Mouse (Mus musculus): ENCODE measurements around the gene Med13l. TPM values are rescaled to one million over a fixed set of nuclear protein-coding genes. Genes with fewer than 3 reads are reported as not detected.

Gene Med13l
- 42.8 and 58.3 TPM in 2 replicates for polyA plus RNA-seq (2012; rRNA removed)

DNA sequence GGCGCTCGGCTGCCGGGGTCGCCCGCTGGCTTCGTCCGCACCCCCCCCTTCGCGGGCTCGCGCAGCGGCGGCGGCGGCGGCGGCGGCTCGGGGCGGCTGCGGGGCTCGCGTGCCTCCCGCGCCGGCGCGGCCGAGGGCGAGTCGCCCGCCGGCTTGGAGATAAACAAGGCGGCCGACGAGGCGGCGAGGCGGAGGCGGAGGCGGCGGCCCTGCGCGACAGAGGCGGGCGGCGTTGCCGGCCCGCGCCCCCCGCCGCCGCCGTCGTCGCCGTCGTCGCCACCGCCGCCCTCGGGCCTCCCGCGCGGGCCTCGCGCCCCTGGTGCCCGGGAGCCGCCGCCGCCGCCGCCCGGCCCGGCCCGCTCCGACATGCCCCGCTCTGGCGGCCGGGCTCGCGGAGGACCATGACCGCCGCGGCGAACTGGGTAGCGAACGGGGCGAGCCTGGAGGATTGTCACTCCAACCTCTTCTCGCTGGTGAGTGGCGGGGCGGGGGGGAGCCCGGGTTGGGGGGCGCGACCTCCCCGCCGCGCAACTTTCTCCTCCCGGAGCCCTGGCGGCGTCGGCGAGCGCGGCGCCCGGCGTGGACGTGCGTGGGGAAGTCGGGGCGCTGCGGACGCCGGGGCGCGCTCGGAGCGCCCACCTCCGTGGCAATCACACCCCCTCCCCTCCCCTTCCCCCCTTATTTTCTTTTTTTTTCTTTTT, at the start of gene Med13l:
TSS of gene Med13l (plus strand) at position 295 of the 701 bp plus-strand sequence.
- Histone ChIP-seq H3K4me1 (replicated peaks; ENCODE audit: control insufficient read depth, insufficient read depth, low read length) (peaks cover 28% of the 10 kb centered on the region), H3K27ac (ENCODE audit: control insufficient read depth, insufficient read depth, low read length) (peak within 1 kb of the TSS; percentile 72; the same call in 1 of the 2 replicates), H3K4me3 (ENCODE audit: control insufficient read depth, insufficient read depth, low read length) (peak within 1 kb of the TSS; percentile 89), H3K36me3 (ENCODE audit: control insufficient read depth, insufficient read depth, low read length) (no peaks in the 10 kb centered on the region), H3K27me3 (ENCODE audit: control insufficient read depth, insufficient read depth, low read length) (no peaks in the 10 kb centered on the region)
- DNase-seq, result peak; percentile 72
- TF ChIP-seq CTCF (IDR thresholded peaks at IDR 0.05; ENCODE audit: borderline replicate concordance, control insufficient read depth, extremely low read depth, insufficient read depth, low read length, poor library complexity), result 0 out of 2 replicates have a peak, but pooled peaks have one; percentile 33
- 0 out of 2 replicates have a peak, but pooled peaks have one; percentile 9 for TF ChIP-seq POLR2A (IDR thresholded peaks at IDR 0.05; ENCODE audit: control insufficient read depth, extremely low read depth, insufficient read depth, low read length, poor library complexity)
- WGBS, result 10% methylated on average over 116 of the region's 120 CpGs

GRCm38 (mm10) chr5:118510969-118511368, 49.5 kb upstream of the Med13l start:
- no peak for TF ChIP-seq CTCF (IDR thresholded peaks at IDR 0.05; ENCODE audit: borderline replicate concordance, control insufficient read depth, extremely low read depth, insufficient read depth, low read length, poor library complexity)
- no peak for TF ChIP-seq POLR2A (IDR thresholded peaks at IDR 0.05; ENCODE audit: control insufficient read depth, extremely low read depth, insufficient read depth, low read length, poor library complexity)
- Histone ChIP-seq H3K4me1 (replicated peaks; ENCODE audit: control insufficient read depth, insufficient read depth, low read length) (peaks cover 15% of the 10 kb centered on the region), H3K4me3 (ENCODE audit: control insufficient read depth, insufficient read depth, low read length) (no peak overlapping the region), H3K27me3 (ENCODE audit: control insufficient read depth, insufficient read depth, low read length) (peaks cover 4% of the 10 kb centered on the region; the same call in 1 of the 2 replicates), H3K27ac (ENCODE audit: control insufficient read depth, insufficient read depth, low read length) (no peak overlapping the region), H3K36me3 (ENCODE audit: control insufficient read depth, insufficient read depth, low read length) (no peaks in the 10 kb centered on the region)
- no peak for DNase-seq
- 97% methylated on average over 4 of the region's 4 CpGs for WGBS

- peaks cover 26% of the 10 kb centered on the region for H3K4me1 ChIP-seq (replicated peaks; ENCODE audit: control insufficient read depth, insufficient read depth, low read length)
- DNase-seq, result no peak
- H3K36me3 ChIP-seq (ENCODE audit: control insufficient read depth, insufficient read depth, low read length), result no peaks in the 10 kb centered on the region
- peaks cover 4% of the 10 kb centered on the region; the same call in 1 of the 2 replicates for H3K27me3 ChIP-seq (ENCODE audit: control insufficient read depth, insufficient read depth, low read length)
- H3K27ac ChIP-seq (ENCODE audit: control insufficient read depth, insufficient read depth, low read length), result no peak overlapping the region
- TF ChIP-seq POLR2A (IDR thresholded peaks at IDR 0.05; ENCODE audit: control insufficient read depth, extremely low read depth, insufficient read depth, low read length, poor library complexity) (no peak), CTCF (IDR thresholded peaks at IDR 0.05; ENCODE audit: borderline replicate concordance, control insufficient read depth, extremely low read depth, insufficient read depth, low read length, poor library complexity) (no peak)
- 97% methylated on average over 1 of the region's 1 CpGs for WGBS
- H3K4me3 ChIP-seq (ENCODE audit: control insufficient read depth, insufficient read depth, low read length), result no peak overlapping the region
Measured at GRCm38 (mm10) chr5:118513005-118513404, 47.5 kb upstream of the Med13l start.

GRCm38 (mm10) chr5:118513629-118514526, 46.6 kb upstream of the Med13l start:
- DNase-seq, result no peak
- Histone ChIP-seq H3K27ac (ENCODE audit: control insufficient read depth, insufficient read depth, low read length) (no peak overlapping the region), H3K4me3 (ENCODE audit: control insufficient read depth, insufficient read depth, low read length) (peak overlapping the region; percentile 20), H3K36me3 (ENCODE audit: control insufficient read depth, insufficient read depth, low read length) (no peaks in the 10 kb centered on the region), H3K4me1 (replicated peaks; ENCODE audit: control insufficient read depth, insufficient read depth, low read length) (peaks cover 26% of the 10 kb centered on the region), H3K27me3 (ENCODE audit: control insufficient read depth, insufficient read depth, low read length) (peaks cover 4% of the 10 kb centered on the region; the same call in 1 of the 2 replicates)
- WGBS, result 4% methylated on average over 43 of the region's 43 CpGs
- TF ChIP-seq CTCF (IDR thresholded peaks at IDR 0.05; ENCODE audit: borderline replicate concordance, control insufficient read depth, extremely low read depth, insufficient read depth, low read length, poor library complexity) (no peak), POLR2A (IDR thresholded peaks at IDR 0.05; ENCODE audit: control insufficient read depth, extremely low read depth, insufficient read depth, low read length, poor library complexity) (0 out of 2 replicates have a peak, but pooled peaks have one; percentile 11)

GRCm38 (mm10) chr5:118514527-118514831, 46.0 kb upstream of the Med13l start:
- 30% methylated on average over 9 of the region's 9 CpGs for WGBS
- no peak for DNase-seq
- Histone ChIP-seq H3K27me3 (ENCODE audit: control insufficient read depth, insufficient read depth, low read length) (peaks cover 4% of the 10 kb centered on the region; the same call in 1 of the 2 replicates), H3K4me1 (replicated peaks; ENCODE audit: control insufficient read depth, insufficient read depth, low read length) (peaks cover 26% of the 10 kb centered on the region), H3K4me3 (ENCODE audit: control insufficient read depth, insufficient read depth, low read length) (peak overlapping the region; percentile 20), H3K36me3 (ENCODE audit: control insufficient read depth, insufficient read depth, low read length) (no peaks in the 10 kb centered on the region), H3K27ac (ENCODE audit: control insufficient read depth, insufficient read depth, low read length) (no peak overlapping the region)
- no peak for TF ChIP-seq CTCF (IDR thresholded peaks at IDR 0.05; ENCODE audit: borderline replicate concordance, control insufficient read depth, extremely low read depth, insufficient read depth, low read length, poor library complexity)
- no peak for TF ChIP-seq POLR2A (IDR thresholded peaks at IDR 0.05; ENCODE audit: control insufficient read depth, extremely low read depth, insufficient read depth, low read length, poor library complexity)

GRCm38 (mm10) chr5:118514842-118515241, 45.6 kb upstream of the Med13l start:
- Histone ChIP-seq H3K4me1 (replicated peaks; ENCODE audit: control insufficient read depth, insufficient read depth, low read length) (peaks cover 26% of the 10 kb centered on the region), H3K27me3 (ENCODE audit: control insufficient read depth, insufficient read depth, low read length) (peaks cover 4% of the 10 kb centered on the region; the same call in 1 of the 2 replicates), H3K4me3 (ENCODE audit: control insufficient read depth, insufficient read depth, low read length) (no peak overlapping the region), H3K27ac (ENCODE audit: control insufficient read depth, insufficient read depth, low read length) (no peak overlapping the region), H3K36me3 (ENCODE audit: control insufficient read depth, insufficient read depth, low read length) (no peaks in the 10 kb centered on the region)
- whole genome bisulfite sequencing, result 52% methylated on average over 5 of the region's 5 CpGs
- no peak for DNase-seq
- TF ChIP-seq POLR2A (IDR thresholded peaks at IDR 0.05; ENCODE audit: control insufficient read depth, extremely low read depth, insufficient read depth, low read length, poor library complexity) (no peak), CTCF (IDR thresholded peaks at IDR 0.05; ENCODE audit: borderline replicate concordance, control insufficient read depth, extremely low read depth, insufficient read depth, low read length, poor library complexity) (no peak)
